Mouse (Mus musculus): ENCODE measurements around the gene Lgr5. TPM values are rescaled to one million over a fixed set of nuclear protein-coding genes. Genes with fewer than 3 reads are reported as not detected.

Gene Lgr5
- polyA plus RNA-seq, 1 experiment = 0.47 TPM

GRCm38 (mm10) chr10:115553352-115554113 lies 34.0 kb downstream of the Lgr5 start:
- Histone ChIP-seq H3K4me1 (ENCODE audit: control insufficient read depth, insufficient read depth, low read length) (no peaks in the 10 kb centered on the region), H3K4me3 (ENCODE audit: insufficient read depth, low read length) (no peak overlapping the region), H3K27ac (ENCODE audit: insufficient read depth, low read depth, low read length) (no peak overlapping the region)
- TF ChIP-seq POLR2A (IDR thresholded peaks at IDR 0.05; ENCODE audit: borderline replicate concordance, low read depth, low read length) = no peak
- no peak for TF ChIP-seq CTCF (IDR thresholded peaks at IDR 0.05; ENCODE audit: low read depth, low read length)

GRCm38 (mm10) chr10:115551069-115551468 lies 36.5 kb downstream of the Lgr5 start:
- Histone ChIP-seq H3K4me1 (ENCODE audit: control insufficient read depth, insufficient read depth, low read length) (no peaks in the 10 kb centered on the region), H3K4me3 (ENCODE audit: insufficient read depth, low read length) (no peak overlapping the region), H3K27ac (ENCODE audit: insufficient read depth, low read depth, low read length) (no peak overlapping the region)
- TF ChIP-seq CTCF (IDR thresholded peaks at IDR 0.05; ENCODE audit: low read depth, low read length) = no peak
- TF ChIP-seq POLR2A (IDR thresholded peaks at IDR 0.05; ENCODE audit: borderline replicate concordance, low read depth, low read length) = no peak

GRCm38 (mm10) chr10:115550253-115550652 lies 37.3 kb downstream of the Lgr5 start:
- H3K4me3 ChIP-seq (ENCODE audit: insufficient read depth, low read length) = no peak overlapping the region
- no peaks in the 10 kb centered on the region for H3K4me1 ChIP-seq (ENCODE audit: control insufficient read depth, insufficient read depth, low read length)
- no peak for TF ChIP-seq POLR2A (IDR thresholded peaks at IDR 0.05; ENCODE audit: borderline replicate concordance, low read depth, low read length)
- TF ChIP-seq CTCF (IDR thresholded peaks at IDR 0.05; ENCODE audit: low read depth, low read length) = no peak
- no peak overlapping the region for H3K27ac ChIP-seq (ENCODE audit: insufficient read depth, low read depth, low read length)

GRCm38 (mm10) chr10:115542917-115543316 lies 44.7 kb downstream of the Lgr5 start:
- Histone ChIP-seq H3K27ac (ENCODE audit: insufficient read depth, low read depth, low read length) (no peak overlapping the region), H3K4me1 (ENCODE audit: control insufficient read depth, insufficient read depth, low read length) (no peaks in the 10 kb centered on the region), H3K4me3 (ENCODE audit: insufficient read depth, low read length) (no peak overlapping the region)
- no peak for TF ChIP-seq POLR2A (IDR thresholded peaks at IDR 0.05; ENCODE audit: borderline replicate concordance, low read depth, low read length)
- no peak for TF ChIP-seq CTCF (IDR thresholded peaks at IDR 0.05; ENCODE audit: low read depth, low read length)

- no peak overlapping the region for H3K4me3 ChIP-seq (ENCODE audit: insufficient read depth, low read length)
- no peak for TF ChIP-seq POLR2A (IDR thresholded peaks at IDR 0.05; ENCODE audit: borderline replicate concordance, low read depth, low read length)
- TF ChIP-seq CTCF (IDR thresholded peaks at IDR 0.05; ENCODE audit: low read depth, low read length) = no peak
- no peaks in the 10 kb centered on the region for H3K4me1 ChIP-seq (ENCODE audit: control insufficient read depth, insufficient read depth, low read length)
- H3K27ac ChIP-seq (ENCODE audit: insufficient read depth, low read depth, low read length) = no peak overlapping the region
Measured at GRCm38 (mm10) chr10:115530746-115531145, 56.8 kb downstream of the Lgr5 start.

- no peak overlapping the region for H3K27ac ChIP-seq (ENCODE audit: insufficient read depth, low read depth, low read length)
- TF ChIP-seq CTCF (IDR thresholded peaks at IDR 0.05; ENCODE audit: low read depth, low read length) (no peak), POLR2A (IDR thresholded peaks at IDR 0.05; ENCODE audit: borderline replicate concordance, low read depth, low read length) (no peak)
- no peaks in the 10 kb centered on the region for H3K4me1 ChIP-seq (ENCODE audit: control insufficient read depth, insufficient read depth, low read length)
- H3K4me3 ChIP-seq (ENCODE audit: insufficient read depth, low read length) = no peak overlapping the region
Measured at GRCm38 (mm10) chr10:115529768-115530167, 57.8 kb downstream of the Lgr5 start.

- no peak overlapping the region for H3K4me3 ChIP-seq (ENCODE audit: insufficient read depth, low read length)
- no peak overlapping the region for H3K27ac ChIP-seq (ENCODE audit: insufficient read depth, low read depth, low read length)
- no peaks in the 10 kb centered on the region for H3K4me1 ChIP-seq (ENCODE audit: control insufficient read depth, insufficient read depth, low read length)
- TF ChIP-seq CTCF (IDR thresholded peaks at IDR 0.05; ENCODE audit: low read depth, low read length) = no peak
- no peak for TF ChIP-seq POLR2A (IDR thresholded peaks at IDR 0.05; ENCODE audit: borderline replicate concordance, low read depth, low read length)
Measured at GRCm38 (mm10) chr10:115528892-115529291, 58.7 kb downstream of the Lgr5 start.

GRCm38 (mm10) chr10:115521081-115521451 lies 66.5 kb downstream of the Lgr5 start:
- H3K27ac ChIP-seq (ENCODE audit: insufficient read depth, low read depth, low read length) = no peak overlapping the region
- no peaks in the 10 kb centered on the region for H3K4me1 ChIP-seq (ENCODE audit: control insufficient read depth, insufficient read depth, low read length)
- no peak overlapping the region for H3K4me3 ChIP-seq (ENCODE audit: insufficient read depth, low read length)
- TF ChIP-seq CTCF (IDR thresholded peaks at IDR 0.05; ENCODE audit: low read depth, low read length) (no peak), POLR2A (IDR thresholded peaks at IDR 0.05; ENCODE audit: borderline replicate concordance, low read depth, low read length) (no peak)

- H3K4me1 ChIP-seq (ENCODE audit: control insufficient read depth, insufficient read depth, low read length) = no peaks in the 10 kb centered on the region
- TF ChIP-seq CTCF (IDR thresholded peaks at IDR 0.05; ENCODE audit: low read depth, low read length) (no peak), POLR2A (IDR thresholded peaks at IDR 0.05; ENCODE audit: borderline replicate concordance, low read depth, low read length) (no peak)
- H3K27ac ChIP-seq (ENCODE audit: insufficient read depth, low read depth, low read length) = no peak overlapping the region
- H3K4me3 ChIP-seq (ENCODE audit: insufficient read depth, low read length) = no peak overlapping the region
Measured at GRCm38 (mm10) chr10:115520200-115521080, 67.1 kb downstream of the Lgr5 start.

GRCm38 (mm10) chr10:115518845-115519244 lies 68.7 kb downstream of the Lgr5 start:
- H3K27ac ChIP-seq (ENCODE audit: insufficient read depth, low read depth, low read length) = no peak overlapping the region
- no peak overlapping the region for H3K4me3 ChIP-seq (ENCODE audit: insufficient read depth, low read length)
- H3K4me1 ChIP-seq (ENCODE audit: control insufficient read depth, insufficient read depth, low read length) = no peaks in the 10 kb centered on the region
- no peak for TF ChIP-seq POLR2A (IDR thresholded peaks at IDR 0.05; ENCODE audit: borderline replicate concordance, low read depth, low read length)
- no peak for TF ChIP-seq CTCF (IDR thresholded peaks at IDR 0.05; ENCODE audit: low read depth, low read length)

All from bone marrow macrophage, adult 2 months (primary cell).